Mouse (Mus musculus) left cerebral cortex, postnatal 36 days (tissue): ENCODE results near the gene Ikbip. TPM values are rescaled to one million over a fixed set of nuclear protein-coding genes. Genes with fewer than 3 reads are reported as not detected.
A peak's percentile ranks its signal among the peaks of the same experiment; 100 is the strongest.

ENCODE experiments used
- DNase-seq, 2 experiments: peaks; one replicate each; pipeline ENCODE4 v3.0.0; 2021 to 2022; ENCODE audit warnings: low spot score in 2 of 2, mixed read lengths in 1 of 2
- intact Hi-C: fragments of 180-260 bp; cut with DNase I; formaldehyde crosslinking; loops from one replicate; pipeline ENCODE4 v1.15.1; 2025
- total RNA-seq, 2 experiments: library from RNA; stranded (reverse); gene quantifications; 2 replicates each; pipeline ENCODE4 v1.2.3; 2021

Gene Ikbip
- total RNA-seq = 10 to 100 TPM; 12.5 to 13.3 TPM

GRCm38 (mm10) chr10:91082550-91083392, at the start of gene Ikbip, which contains the start of gene Apaf1:
Gene Ikbip, plus strand, starts transcription at chr10:91082940.
Gene Apaf1, minus strand, starts transcription at chr10:91082770.
- intact Hi-C loops = loop anchor here (5.0 kb wide), 1 partner anchor 40 kb away; the partner anchor contains the start of gene Slc25a3
- peak; percentile 100 for DNase-seq

GRCm38 (mm10) chr10:91033942-91034341, 48.8 kb upstream of the Ikbip start:
- intact Hi-C loops = loop anchor here (2.0 to 10.0 kb wide), 4 partner anchors 67 to 949 kb away; no protein-coding TSS in a partner anchor
- peak; percentile 71 to 73 for DNase-seq

- DNase-seq = no peak
- intact Hi-C loops = no loop called here
Measured at GRCm38 (mm10) chr10:91049696-91050095, 33.0 kb upstream of the Ikbip start.

GRCm38 (mm10) chr10:91051156-91051555, 31.6 kb upstream of the Ikbip start:
- intact Hi-C loops = no loop called here
- no peak for DNase-seq

- DNase-seq = no peak
- intact Hi-C loops = no loop called here
Measured at GRCm38 (mm10) chr10:91052734-91053133, 30.0 kb upstream of the Ikbip start.

GRCm38 (mm10) chr10:91060742-91061141, 22.0 kb upstream of the Ikbip start:
- intact Hi-C loops = no loop called here
- DNase-seq = no peak

- intact Hi-C loops = no loop called here
- no peak for DNase-seq
Measured at GRCm38 (mm10) chr10:91062355-91062754, 20.4 kb upstream of the Ikbip start.

GRCm38 (mm10) chr10:91071768-91072167, 11.0 kb upstream of the Ikbip start:
- intact Hi-C loops = loop anchor here (2.0 to 5.0 kb wide), 2 partner anchors 69 to 171 kb away; no protein-coding TSS in a partner anchor
- DNase-seq = no peak

- DNase-seq = no peak
- intact Hi-C loops = loop anchor here (5.0 kb wide), 1 partner anchor 169 kb away; no protein-coding TSS in a partner anchor
Measured at GRCm38 (mm10) chr10:91073345-91073744, 9.4 kb upstream of the Ikbip start.

- intact Hi-C loops = no loop called here
- no peak for DNase-seq
Measured at GRCm38 (mm10) chr10:91076667-91077066, 6.1 kb upstream of the Ikbip start.

- intact Hi-C loops = loop anchor here (5.0 kb wide), 1 partner anchor 42 kb away; the partner anchor contains the start of gene Slc25a3
- no peak for DNase-seq
Measured at GRCm38 (mm10) chr10:91080540-91080939, 2.2 kb upstream of the Ikbip start.

- intact Hi-C loops = loop anchor here (5.0 kb wide), 1 partner anchor 40 kb away; the partner anchor contains the start of gene Slc25a3
Measured at GRCm38 (mm10) chr10:91081959-91082507, 707 bp upstream of the Ikbip start.

GRCm38 (mm10) chr10:91083393-91083927, 720 bp downstream of the Ikbip start:
- DNase-seq = no peak
- intact Hi-C loops = loop anchor here (5.0 kb wide), 1 partner anchor 39 kb away; the partner anchor contains the start of gene Slc25a3

More at GRCm38 (mm10) chr10:91081959-91082507, 707 bp upstream of the Ikbip start:
- DNase-seq = no peak

GRCm38 (mm10) chr10:91092812-91093211, 10.1 kb downstream of the Ikbip start:
- DNase-seq = no peak
- intact Hi-C loops = no loop called here

GRCm38 (mm10) chr10:91094251-91095104, 11.7 kb downstream of the Ikbip start:
- DNase-seq = no peak
- intact Hi-C loops = no loop called here

GRCm38 (mm10) chr10:91098056-91098455, 15.3 kb downstream of the Ikbip start:
- intact Hi-C loops = no loop called here
- DNase-seq = no peak

- intact Hi-C loops = no loop called here
- DNase-seq = no peak
Measured at GRCm38 (mm10) chr10:91100101-91100500, 17.4 kb downstream of the Ikbip start.

- intact Hi-C loops = no loop called here
- DNase-seq = no peak
Measured at GRCm38 (mm10) chr10:91101936-91102335, 19.2 kb downstream of the Ikbip start.
